Mouse (Mus musculus): ENCODE measurements at regions not wholly inside any gene's neighbourhood (a gene's known extent, or its start where the extent isn't known, plus 50 kb on each side); places are given as distances from the start of the nearest gene placed in this dataset.
A peak's percentile ranks its signal among the peaks of the same experiment; 100 is the strongest.

DNA sequence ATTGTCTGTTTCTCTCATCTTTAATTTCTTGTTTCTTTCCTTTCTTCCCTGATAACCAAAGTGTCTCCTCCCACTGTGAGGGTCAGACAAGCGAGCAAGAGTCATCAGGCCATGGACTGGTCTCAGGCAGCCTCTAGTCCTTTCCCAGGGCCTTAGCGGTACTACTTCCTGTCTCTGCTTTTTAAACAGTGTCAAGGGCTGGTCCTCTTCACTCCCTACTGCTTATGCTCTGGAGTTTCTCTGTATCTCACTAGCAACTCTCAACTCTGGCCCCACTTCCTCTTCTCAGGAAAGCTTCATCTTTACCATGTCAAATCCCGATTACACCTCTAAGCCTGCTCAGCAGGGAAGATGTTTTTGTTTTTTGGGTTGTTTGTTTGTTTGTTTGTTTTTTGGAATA lies 124.1 kb downstream of the Pten start:
- no peak for DNase-seq
- intact Hi-C loops (cut with DNase I) = no loop called here

DNA sequence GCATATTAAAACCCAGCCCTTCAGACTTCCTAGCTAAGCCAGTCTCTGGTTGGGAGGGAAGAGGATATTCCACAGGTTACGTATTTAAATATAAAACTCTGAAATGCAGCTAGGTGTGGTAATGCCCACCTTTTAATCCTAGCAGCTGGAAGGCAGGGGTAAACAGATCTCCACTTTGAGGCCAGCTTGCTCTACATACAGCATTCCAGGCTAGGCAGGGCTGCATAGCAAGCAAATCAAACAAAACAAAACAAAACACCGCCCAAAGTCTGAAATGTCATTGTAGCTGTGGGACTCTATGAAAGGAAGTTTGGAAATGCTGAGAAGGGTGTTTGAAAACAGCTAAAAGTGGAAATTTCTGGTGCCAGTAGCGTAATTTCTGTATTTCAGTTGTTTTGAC lies 127.0 kb downstream of the Pten start:
- DNase-seq = no peak
- intact Hi-C loops (cut with DNase I) = no loop called here

DNA sequence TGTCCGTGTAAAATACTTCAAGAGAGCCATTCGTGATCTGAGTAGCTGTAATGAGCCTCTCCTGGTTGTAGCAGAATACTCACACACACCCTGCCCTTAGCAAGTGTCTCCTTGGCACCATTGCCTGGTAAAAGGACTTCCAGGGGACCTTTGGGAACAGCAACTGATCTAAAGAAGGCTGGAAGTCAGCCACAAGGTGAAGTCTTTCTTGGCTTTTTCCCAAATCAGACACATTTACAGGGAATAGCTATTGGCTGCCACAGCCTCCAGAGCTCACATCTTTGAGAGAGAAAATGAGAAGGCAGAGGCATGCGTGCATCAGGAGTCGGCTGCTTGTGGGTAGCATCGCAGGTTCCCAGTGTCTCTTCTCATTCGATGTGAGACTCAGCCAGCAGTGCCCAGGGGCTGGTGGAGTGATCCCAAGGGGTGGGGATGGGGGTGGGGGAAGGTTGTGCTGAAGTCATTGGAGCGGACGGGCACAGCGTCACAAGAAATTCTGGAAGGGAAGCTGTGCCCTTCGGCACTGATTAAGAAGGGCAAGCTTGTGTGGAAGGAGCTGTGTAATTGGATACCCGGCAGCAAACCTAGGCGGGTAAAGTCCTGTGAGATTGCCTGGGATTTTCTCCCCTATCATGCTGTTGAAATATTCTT lies 128.3 kb downstream of the Pten start:
- DNase-seq = no peak
- intact Hi-C loops (cut with DNase I) = no loop called here

DNA sequence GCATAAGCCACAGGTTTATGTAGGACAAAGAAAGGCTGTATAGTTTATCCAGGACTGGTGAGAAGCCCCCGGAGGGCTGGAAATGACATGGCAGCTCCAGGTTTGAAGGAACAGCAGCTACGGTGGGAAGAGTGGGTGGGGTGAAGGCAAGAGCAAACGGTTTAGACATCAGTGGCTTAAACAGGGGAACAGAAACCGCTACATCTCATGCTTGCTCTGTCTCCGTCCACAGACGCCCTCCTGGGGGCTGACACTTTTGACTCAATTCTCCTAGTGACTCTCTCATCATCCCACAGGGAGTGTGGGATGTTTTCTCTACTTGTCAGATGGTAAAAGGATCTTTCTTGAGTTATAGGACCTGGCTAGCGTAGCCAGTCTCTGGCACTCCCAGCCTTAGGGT lies 129.9 kb downstream of the Pten start:
- intact Hi-C loops (cut with DNase I) = no loop called here
- DNase-seq = no peak

DNA sequence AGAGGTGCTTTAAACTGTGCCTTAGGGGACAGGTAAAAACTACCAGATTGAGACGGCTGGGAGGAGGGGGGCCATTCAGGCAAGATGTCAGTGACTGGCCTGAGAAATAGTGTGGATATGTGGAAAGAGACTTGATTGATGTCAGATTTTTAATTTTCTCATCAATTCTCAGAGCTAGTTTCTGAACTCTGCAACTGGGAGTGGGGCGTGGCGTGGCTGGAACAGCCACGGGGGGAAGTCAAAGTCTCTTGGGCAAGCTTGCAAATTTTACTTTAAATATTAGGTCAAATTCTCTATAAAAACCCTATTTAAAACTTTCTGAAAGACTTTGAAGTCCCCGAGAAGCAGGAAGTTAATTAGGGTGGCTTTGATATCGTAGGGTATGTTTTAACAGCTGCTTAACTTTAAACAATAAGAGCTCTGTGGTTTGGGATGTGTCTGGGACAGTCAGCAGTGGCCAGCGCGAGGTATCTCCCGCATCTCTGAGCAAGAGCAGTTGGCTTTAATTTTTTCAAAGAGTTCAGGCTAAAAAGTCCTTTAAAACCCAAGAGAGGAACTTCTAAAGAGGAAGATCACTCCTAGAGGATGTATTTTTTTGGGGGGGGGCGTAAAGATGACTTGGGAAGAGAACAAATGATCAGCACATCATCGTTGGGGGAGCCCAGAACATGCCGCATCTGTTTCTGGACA lies 131.5 kb downstream of the Pten start:
- intact Hi-C loops (cut with DNase I) = no loop called here

DNA sequence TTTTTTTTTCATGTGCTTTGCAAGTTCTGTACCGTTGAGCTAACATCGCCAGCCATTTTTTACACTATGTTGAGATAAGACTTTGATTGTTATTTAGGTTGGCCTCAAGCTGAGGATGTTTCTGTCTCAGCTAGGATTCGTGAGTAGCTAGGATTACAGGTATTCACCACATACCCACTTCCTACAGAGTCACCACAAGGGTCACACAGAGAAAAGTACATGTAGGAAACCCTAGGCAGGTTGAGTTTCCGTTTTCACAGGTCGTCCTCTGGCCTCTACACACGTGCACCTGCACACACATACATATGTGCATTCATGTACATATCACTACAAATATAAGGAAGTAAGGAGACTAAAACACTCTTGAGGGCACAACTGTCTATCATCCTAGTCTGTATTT lies 133.5 kb downstream of the Pten start:
- intact Hi-C loops (cut with DNase I) = no loop called here
- DNase-seq = no peak

More for the DNA sequence above, 131.5 kb downstream of the Pten start:
- no peak for DNase-seq

DNA sequence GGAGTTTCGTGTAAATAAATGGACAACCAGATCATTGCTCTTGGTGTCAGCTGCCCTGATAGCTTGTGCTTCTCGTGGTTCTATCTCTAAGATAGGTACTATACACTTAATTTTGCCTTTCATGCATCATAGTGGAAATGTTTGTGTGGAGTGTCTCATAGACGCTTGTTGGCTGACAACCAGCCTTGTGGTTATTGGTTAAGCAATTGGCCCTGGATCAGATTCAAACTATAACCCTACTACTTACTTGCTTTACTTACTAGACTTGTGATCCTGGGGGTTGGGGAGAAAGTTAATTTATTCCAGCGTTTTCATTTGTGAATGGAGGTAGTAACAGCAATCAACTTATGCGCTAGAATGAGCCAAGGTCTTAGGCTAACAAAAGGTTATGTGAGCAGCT lies 135.2 kb downstream of the Pten start:
- intact Hi-C loops (cut with DNase I) = no loop called here

DNA sequence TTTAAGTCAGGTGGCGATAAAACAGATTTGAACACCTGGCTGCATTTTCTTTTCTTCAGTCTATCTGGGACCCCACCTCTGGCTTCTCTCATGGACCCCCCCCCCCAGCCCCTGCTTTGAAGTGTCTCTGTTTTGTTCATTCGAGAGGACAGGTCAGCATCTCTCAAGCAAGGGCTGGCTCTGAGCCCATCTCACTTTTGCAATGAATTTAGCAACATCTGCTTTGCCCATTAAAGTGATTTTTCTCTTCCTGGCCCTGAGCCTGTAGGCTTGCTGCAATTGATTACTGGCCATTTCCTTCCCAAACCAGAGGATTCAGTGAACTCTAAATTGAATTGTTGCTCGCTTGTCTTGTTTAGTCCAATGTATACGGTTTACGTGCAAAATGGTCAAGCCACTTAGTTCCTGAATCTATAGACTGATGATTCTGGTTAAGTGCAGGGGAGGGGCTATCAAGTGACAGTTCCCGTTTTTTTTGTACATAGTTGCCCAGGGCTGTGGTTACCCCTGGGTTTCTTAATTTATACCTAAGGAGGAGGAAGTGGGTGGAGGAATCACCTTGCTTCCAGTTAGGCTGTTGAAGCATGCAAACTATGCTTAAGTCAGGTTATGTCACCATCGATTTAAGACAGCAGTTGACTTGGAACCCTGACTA lies 146.3 kb downstream of the Pten start:
- intact Hi-C loops (cut with DNase I) = no loop called here
- DNase-seq = peak; percentile 24 to 70

More for the DNA sequence above, 135.2 kb downstream of the Pten start:
- DNase-seq = no peak

DNA sequence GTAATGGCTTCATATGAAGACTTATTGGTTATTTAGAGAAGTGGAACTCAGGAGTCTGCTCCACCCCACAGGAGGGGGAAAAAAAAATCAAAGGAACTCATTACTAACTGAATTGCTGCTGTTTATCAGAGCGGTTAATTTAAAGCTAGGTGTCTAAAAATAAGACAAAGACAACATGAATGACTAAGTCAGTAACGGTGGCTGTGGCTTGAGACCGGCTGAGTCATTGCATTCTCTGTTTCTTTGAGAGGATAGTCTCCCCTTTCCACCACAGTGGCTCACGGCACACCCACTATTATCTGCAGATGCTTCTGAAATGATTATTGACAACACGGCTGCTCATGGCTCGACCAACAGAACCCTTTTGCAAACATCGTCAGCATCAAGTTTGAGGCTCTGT lies 147.2 kb downstream of the Pten start:
- DNase-seq = no peak
- intact Hi-C loops (cut with DNase I) = no loop called here

DNA sequence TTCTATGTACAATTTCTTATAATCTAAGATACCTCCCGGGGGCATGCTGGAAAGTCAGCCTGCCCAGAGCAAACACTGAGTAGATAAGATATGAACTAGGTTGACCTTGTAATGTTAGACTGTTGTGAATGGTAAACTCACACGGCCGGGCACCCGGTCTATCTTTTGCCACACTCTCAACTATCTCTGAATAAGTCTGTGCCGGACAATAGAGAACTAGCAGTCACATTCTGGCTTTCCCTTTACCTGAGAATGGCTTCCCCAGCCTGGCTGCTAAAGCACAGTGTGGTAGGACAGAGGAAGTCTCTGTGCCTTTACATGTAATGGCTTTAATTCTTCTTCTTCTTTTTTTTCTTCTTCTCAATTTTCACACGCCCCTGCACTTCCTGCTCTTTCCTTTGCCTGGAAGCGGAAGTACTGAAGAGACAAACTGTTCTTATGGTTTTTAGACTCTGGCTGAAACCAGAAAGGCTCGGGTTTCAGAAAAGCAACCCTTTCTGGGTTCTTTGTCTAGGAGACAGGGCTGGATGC lies 148.7 kb downstream of the Pten start:
- no peak for DNase-seq
- intact Hi-C loops (cut with DNase I) = no loop called here

DNA sequence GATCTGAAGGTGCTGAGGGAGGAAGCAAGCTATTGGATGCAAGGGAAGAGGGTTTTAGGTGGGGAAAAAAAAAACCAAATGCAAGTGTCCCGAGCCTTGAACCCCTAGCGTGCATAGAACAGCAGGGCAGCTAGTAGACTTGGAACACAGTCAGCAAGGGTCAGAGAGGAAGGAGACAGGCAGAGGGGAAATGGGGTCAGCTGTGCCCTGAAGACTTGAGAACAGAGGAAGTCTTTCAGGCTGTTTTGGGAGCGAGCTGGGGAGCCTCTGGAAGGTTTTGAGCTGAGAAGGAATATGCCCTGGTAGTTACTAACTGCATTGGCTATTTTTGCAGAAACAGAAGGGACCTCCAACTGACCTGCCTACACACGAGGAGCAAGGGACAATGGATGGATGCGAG lies 149.5 kb downstream of the Pten start:
- DNase-seq = no peak
- intact Hi-C loops (cut with DNase I) = no loop called here

DNA sequence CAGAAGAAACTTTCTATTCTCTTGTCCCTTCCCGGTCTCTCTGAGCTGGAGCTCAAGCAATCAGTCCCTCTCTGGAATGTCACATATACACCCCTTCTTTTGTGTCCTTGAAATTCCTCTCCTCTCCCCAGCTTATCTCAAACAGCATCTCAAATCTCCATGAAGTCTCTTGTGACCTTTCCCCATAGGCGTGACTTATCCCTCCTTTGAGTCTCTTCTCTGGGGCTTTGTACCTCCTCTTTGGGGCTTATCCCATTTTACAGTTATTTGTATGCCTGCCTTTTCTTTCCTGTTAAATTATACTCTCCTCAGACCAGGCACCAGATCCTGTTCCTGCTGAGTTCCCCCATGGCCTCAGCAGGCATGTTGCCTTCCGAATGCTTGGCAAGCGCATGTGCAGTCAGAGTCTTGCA lies 152.8 kb downstream of the Pten start:
- DNase-seq = no peak
- intact Hi-C loops (cut with DNase I) = no loop called here

DNA sequence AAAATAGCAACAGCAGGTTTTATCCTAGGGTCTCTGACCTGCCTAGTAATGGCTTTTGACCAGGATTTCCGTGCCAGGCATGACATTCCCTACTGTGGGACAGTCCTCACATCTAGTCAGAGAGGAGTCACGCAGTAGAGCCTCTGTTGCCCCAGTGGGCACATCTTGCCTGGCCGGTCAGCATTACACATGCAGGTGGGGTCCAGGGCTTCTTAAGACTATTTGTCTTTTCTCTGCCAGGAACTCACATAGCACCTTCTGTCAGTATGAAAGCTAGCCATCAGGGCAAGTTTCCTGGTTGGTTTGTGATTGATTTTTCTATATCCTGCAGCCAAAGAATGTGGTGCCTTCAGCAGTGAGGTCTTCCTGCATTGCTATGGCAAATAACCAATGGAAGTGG lies 155.0 kb downstream of the Pten start:
- DNase-seq = no peak
- intact Hi-C loops (cut with DNase I) = no loop called here

DNA sequence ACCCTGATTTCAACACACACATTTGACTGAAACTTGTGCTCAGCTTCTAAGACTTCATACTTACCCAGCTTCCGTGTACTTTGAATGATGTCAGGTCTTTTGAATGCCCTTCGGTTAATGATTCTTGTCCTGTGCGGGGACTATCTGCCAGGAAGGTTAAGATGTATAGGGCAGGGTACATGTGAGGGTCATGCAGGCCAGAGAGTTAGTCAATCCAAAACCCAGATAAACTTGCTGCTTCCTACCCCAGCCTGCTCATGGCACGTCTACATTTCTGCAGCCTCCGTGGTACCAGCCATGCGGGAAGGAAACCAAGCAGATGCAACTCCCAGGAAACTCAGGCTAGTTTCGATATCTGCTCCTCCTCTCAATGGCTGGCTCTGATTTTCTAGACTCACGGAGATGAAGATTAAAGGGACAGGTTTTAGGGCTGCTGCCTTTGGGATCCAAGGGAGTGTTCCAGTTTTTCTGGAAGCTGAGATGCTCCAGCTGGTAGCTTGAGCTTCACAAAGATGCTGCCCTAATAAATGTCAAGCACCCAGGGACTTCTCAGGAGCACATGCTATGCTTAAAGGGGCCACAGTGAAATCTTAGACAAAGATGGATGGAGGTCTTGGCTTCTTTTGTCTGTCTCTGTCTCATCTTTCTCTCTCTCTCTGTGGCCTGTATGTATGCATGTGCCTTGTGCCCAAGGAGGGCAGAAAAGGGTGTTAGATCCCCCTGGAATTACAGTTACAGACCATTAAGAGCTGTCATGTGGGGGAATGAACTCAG lies 159.4 kb downstream of the Pten start:
- intact Hi-C loops (cut with DNase I) = no loop called here
- no peak for DNase-seq

DNA sequence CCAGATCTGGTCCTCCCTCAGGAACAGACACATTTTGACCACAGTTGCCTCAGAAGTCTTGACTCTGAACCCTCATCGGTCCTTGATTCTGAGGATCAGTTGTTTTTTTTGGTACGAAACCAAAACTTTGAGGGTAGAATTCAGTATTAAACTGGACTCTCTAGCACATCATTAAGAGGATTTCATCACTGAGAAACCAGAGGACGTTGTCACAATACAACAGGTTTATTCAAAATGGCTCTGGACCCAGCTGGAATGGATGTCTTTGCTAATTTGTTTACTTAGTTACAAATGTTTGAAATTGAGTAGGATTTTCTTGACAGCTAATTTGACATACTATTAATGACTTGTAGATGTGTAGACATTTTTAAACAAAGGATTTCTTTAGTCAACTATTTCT lies 163.7 kb downstream of the Pten start:
- DNase-seq = no peak
- intact Hi-C loops (cut with DNase I) = no loop called here

DNA sequence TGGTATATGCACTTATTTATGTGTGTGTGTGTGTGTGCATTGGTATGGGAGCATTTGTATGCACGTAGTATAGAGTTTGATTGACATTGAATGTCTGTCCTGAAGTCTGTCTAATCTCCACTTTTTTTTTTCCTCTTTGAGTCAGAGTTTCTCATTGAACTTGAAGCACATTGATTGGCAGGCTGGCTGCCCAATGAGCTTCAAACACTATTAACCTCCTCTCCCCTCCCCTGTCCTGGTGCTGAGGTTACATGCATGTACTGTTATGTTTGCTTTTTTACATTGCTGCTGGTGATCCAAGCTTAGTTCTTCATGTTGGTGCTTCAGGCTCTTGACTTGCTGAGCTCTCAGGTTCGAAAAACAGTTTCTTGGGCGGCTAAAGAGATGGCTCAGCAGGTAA lies 166.6 kb downstream of the Pten start:
- DNase-seq = no peak
- intact Hi-C loops (cut with DNase I) = no loop called here

DNA sequence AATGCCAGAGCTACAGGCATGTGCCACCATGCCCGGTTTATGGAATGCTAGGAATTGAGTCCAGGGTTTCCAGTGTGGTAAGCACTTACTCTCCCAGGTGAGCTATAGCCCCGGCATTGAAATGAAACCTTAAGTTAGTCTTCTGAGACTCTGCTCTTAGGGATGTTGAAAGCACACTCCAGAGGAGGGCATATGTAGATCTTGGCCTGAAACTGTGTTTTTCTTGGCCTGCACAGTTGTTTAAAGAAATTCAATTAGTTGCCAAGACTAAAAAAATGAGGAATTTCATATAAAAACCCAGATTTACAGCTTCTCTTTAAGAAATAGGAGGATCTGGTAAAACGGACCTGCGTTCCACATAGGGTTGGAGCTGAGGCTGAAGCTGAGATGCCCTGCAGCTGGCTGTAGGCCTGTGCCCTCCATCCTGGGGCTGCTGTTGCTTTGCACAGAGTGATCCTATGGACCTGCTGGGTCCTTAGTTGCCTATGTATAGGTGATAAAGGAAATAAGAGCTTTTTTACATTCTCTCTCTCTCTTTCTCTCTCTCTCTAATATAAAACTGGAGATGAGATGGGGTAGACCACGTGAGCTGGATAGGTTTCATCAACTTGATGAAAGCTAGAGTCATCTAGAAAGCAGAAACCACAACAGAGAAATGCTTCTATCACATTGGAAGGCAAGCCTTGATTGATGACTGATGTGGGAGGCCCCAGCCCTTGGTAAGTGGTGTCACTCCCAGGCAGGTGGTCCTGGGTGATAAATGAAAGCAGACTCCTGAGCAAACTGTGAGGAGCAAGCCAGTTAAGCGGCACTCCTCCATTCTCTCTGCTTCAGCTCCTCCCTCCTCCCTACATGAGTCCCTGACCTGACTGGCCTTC lies 168.6 kb downstream of the Pten start:
- DNase-seq = no peak
- intact Hi-C loops (cut with DNase I) = no loop called here

DNA sequence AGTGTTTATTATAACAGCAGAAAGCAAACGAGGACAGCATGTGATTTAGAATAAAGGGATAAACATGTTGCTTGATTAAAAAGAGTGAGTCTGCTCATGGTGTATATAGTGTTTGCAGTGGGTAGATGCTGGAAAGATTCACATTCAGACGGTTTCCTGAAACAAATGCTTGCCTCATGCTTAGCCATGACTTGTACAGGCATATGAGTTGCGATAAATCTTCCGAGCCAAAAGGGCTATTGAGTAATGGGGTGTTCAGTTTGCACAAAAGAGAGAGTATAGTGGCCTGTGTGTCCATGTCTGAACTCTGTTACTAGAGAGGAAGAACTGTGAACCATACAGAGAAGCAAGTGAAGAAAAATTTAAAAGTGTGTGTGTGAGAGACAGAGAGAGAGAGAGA lies 169.3 kb downstream of the Pten start:
- DNase-seq = no peak
- intact Hi-C loops (cut with DNase I) = no loop called here

DNA sequence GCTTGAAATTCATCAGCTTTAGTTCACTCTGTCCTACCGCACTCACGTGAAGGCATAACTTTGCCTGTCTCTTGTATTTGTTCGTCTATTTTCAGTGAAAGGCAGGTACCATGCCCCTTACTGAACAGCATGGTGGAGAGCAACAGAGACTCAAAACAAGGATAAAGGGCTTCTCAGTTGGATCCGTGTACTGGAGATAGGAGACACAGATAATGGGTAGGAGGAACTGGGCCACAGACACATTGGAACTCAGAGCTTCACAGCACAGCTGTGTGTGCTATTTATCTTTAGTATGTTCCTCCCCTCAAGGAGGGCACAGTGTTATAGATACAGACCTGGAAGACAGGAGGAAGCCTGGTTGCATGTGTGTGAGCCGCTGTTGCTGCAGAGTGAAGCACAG lies 176.4 kb downstream of the Pten start:
- intact Hi-C loops (cut with DNase I) = no loop called here
- no peak for DNase-seq

DNA sequence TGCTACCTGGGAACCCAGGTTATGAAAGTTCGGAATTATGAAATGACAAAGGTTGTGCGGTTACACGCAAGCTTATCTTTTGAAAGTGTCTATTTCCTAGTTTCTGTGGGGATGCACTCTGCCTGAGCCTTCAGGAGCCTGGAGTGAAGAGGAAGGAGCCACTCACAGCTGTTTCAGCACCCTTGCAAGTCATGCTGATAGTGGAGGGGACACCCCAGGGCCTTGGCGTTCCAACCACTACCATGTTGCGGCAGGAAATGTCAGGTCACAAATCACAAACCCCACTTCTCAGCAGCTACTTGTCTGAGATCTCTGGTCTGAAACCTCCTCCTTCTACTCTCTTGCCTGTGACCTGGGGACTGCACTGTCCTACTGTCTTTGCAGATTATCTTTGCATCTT lies 178.3 kb downstream of the Pten start:
- DNase-seq = no peak
- intact Hi-C loops (cut with DNase I) = no loop called here

Data from gastrocnemius, postnatal 36 days (tissue).